Mouse (Mus musculus) CD4-positive, CD25-positive, alpha-beta regulatory T cell, adult 2 months (primary cell): ENCODE measurements at regions not wholly inside any gene's neighbourhood (a gene's known extent, or its start where the extent isn't known, plus 50 kb on each side); places are given as distances from the start of the nearest gene placed in this dataset.
A peak's percentile ranks its signal among the peaks of the same experiment; 100 is the strongest.

Source experiments
- DNase-seq: peaks from one replicate; pipeline ENCODE4 v3.0.0-alpha.2; 2012; ENCODE audit warnings: low read depth, low spot score

GRCm38 (mm10) chr12:54577235-54577634 lies 79.1 kb downstream of the Sptssa start:
- no peak for DNase-seq

GRCm38 (mm10) chr12:54576821-54577220 lies 79.6 kb downstream of the Sptssa start:
- no peak for DNase-seq

GRCm38 (mm10) chr12:54572866-54573265 lies 83.5 kb downstream of the Sptssa start:
- no peak for DNase-seq

- peak; percentile 75 for DNase-seq
Observed at GRCm38 (mm10) chr12:54568078-54568931, 88.1 kb downstream of the Sptssa start.

GRCm38 (mm10) chr12:54567426-54567790 lies 89.0 kb downstream of the Sptssa start:
- peak; percentile 66 for DNase-seq

GRCm38 (mm10) chr12:54566532-54567425 lies 89.6 kb downstream of the Sptssa start:
- DNase-seq: peak; percentile 77

- no peak for DNase-seq
Observed at GRCm38 (mm10) chr12:54561981-54562380, 94.4 kb downstream of the Sptssa start.

GRCm38 (mm10) chr12:54558106-54558505 lies 98.3 kb downstream of the Sptssa start:
- peak; percentile 81 for DNase-seq

- no peak for DNase-seq
Observed at GRCm38 (mm10) chr12:54549659-54550058, 106.7 kb downstream of the Sptssa start.

GRCm38 (mm10) chr12:54545821-54546608 lies 110.4 kb downstream of the Sptssa start:
- DNase-seq: peak; percentile 82

GRCm38 (mm10) chr12:54538320-54538705 lies 118.1 kb downstream of the Sptssa start:
- peak; percentile 57 for DNase-seq

- no peak for DNase-seq
Observed at GRCm38 (mm10) chr12:54537690-54538319, 118.6 kb downstream of the Sptssa start.

- DNase-seq: no peak
Observed at GRCm38 (mm10) chr12:54537022-54537421, 119.4 kb downstream of the Sptssa start.

- no peak for DNase-seq
Observed at GRCm38 (mm10) chr12:54535556-54536516, 120.5 kb downstream of the Sptssa start.

- no peak for DNase-seq
Observed at GRCm38 (mm10) chr12:54534910-54535309, 121.5 kb downstream of the Sptssa start.

- DNase-seq: no peak
Observed at GRCm38 (mm10) chr12:54533134-54533533, 123.2 kb downstream of the Sptssa start.

GRCm38 (mm10) chr12:54532062-54532461 lies 124.3 kb downstream of the Sptssa start:
- DNase-seq: no peak

GRCm38 (mm10) chr12:54528046-54528445 lies 128.3 kb downstream of the Sptssa start:
- DNase-seq: peak; percentile 50

GRCm38 (mm10) chr12:54527577-54527976 lies 128.8 kb downstream of the Sptssa start:
- peak; percentile 36 for DNase-seq

- no peak for DNase-seq
Observed at GRCm38 (mm10) chr12:54520406-54520805, 136.0 kb downstream of the Sptssa start.
